Mouse (Mus musculus) heart, embryonic 16.5 days (tissue): Measurements from ENCODE around the gene Rab8b. TPM values are rescaled to one million over a fixed set of nuclear protein-coding genes. Genes with fewer than 3 reads are reported as not detected.

ENCODE experiments used
- ATAC-seq: fragments of 200-750 bp; cut with Nextera tagmentation; replicated peaks from 2 replicates; pipeline ENCODE4 v1.8.0; 2017; ENCODE audit warnings: moderate number of reproducible peaks; ENCODE audit not compliant: insufficient read depth, low FRiP score; ENCODE audit errors: extremely low read depth
- H3K27ac ChIP-seq: fragments of 300-500 bp; sonication (generic); 2 replicates; pipeline ENCODE4 v1.5.1; 2014; ENCODE audit warnings: mild to moderate bottlenecking, low read length, control low read depth, moderate library complexity
- H3K27me3 ChIP-seq: fragments of 300-500 bp; sonication (generic); 2 replicates; pipeline ENCODE4 v1.6.1; 2014; ENCODE audit warnings: low read length, mixed read lengths; ENCODE audit not compliant: control insufficient read depth, insufficient read depth
- H3K36me3 ChIP-seq: fragments of 300-500 bp; sonication (generic); 2 replicates; pipeline ENCODE4 v1.6.1; 2014; ENCODE audit not compliant: control insufficient read depth, insufficient read depth
- H3K4me1 ChIP-seq: fragments of 300-500 bp; sonication (generic); 2 replicates; pipeline ENCODE4 v1.6.1; 2014; ENCODE audit warnings: low read length, mixed read lengths; ENCODE audit not compliant: control insufficient read depth, insufficient read depth
- H3K4me2 ChIP-seq: fragments of 300-500 bp; sonication (generic); 2 replicates; pipeline ENCODE4 v1.6.1; 2014; ENCODE audit warnings: low read depth, mild to moderate bottlenecking, control low read depth, low read length
- H3K4me3 ChIP-seq: fragments of 300-500 bp; sonication (generic); 2 replicates; pipeline ENCODE4 v1.5.1; 2014; ENCODE audit warnings: mild to moderate bottlenecking, control low read depth, low read length
- H3K9ac ChIP-seq: fragments of 300-500 bp; sonication (generic); 2 replicates; pipeline ENCODE4 v1.6.1; 2014; ENCODE audit warnings: low read length, control low read depth
- H3K9me3 ChIP-seq: fragments of 300-500 bp; sonication (generic); replicated peaks from 2 replicates; pipeline ENCODE4 v1.6.1; 2016; ENCODE audit warnings: low read length; ENCODE audit not compliant: control insufficient read depth
- WGBS: fragments of 180-500 bp; shearing (Covaris S2); extraction: QIAGEN DNeasy Blood & Tissue Kit; methylation state at CpG from one replicate; pipeline ENCODE4 v1.1.7; 2014; 5-methylcytosine and 5-hydroxymethylcytosine counted together
- polyA plus RNA-seq: library from polyadenylated mRNA; unstranded; fragments of >200 nt; fragmentation: Nextera tagmentation; extraction: Ambion mirVana; gene quantifications from 2 replicates; pipeline ENCODE4 v1.2.1, GENCODE M21; 2015

Gene Rab8b
- polyA plus RNA-seq, 1 experiment from 2014 or later = 17.6 TPM

- no peak overlapping the region for H3K27ac ChIP-seq
- peaks cover 3% of the 10 kb centered on the region; the same call in 1 of the 2 replicates for H3K9me3 ChIP-seq
- no peaks in the 10 kb centered on the region for H3K27me3 ChIP-seq
- no peaks in the 10 kb centered on the region for H3K36me3 ChIP-seq
- H3K9ac ChIP-seq = no peak overlapping the region
- ATAC-seq = no peak
- H3K4me3 ChIP-seq = no peak overlapping the region
- WGBS = 10% methylated on average over 6 of the region's 6 CpGs
- peaks cover 21% of the 10 kb centered on the region for H3K4me1 ChIP-seq
- H3K4me2 ChIP-seq = peak overlapping the region; percentile 82
These were observed 1.2 kb upstream of the Rab8b start for GRCm38 (mm10) chr9:66920488-66921279.

DNA sequence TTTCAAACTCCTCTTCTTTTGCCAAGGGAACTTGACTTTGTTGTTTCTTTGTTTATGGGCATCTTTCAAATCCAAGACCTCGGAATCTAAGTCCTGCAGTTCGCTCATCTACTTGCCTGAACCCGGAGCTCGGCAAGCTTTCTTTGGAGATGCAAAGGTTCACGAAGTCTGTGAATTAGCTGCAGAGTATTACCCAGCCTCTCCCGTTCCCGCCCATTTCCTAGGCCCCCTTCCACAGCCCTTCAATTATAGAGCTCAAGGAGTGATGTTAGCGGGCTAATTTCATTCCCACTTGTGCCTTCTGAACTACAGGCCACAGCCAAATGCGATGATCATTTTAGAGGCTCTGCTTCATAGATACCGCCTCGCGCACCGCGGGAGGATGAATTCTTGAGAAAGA, 494 bp upstream of the Rab8b start:
- Histone ChIP-seq H3K4me2 (peak overlapping the region; percentile 82), H3K9me3 (peaks cover 3% of the 10 kb centered on the region; the same call in 1 of the 2 replicates), H3K9ac (peak overlapping the region; percentile 69), H3K27me3 (no peaks in the 10 kb centered on the region), H3K36me3 (no peaks in the 10 kb centered on the region), H3K27ac (peak overlapping the region; percentile 17), H3K4me1 (peaks cover 24% of the 10 kb centered on the region), H3K4me3 (peak overlapping the region; percentile 99)
- WGBS = 1% methylated on average over 14 of the region's 14 CpGs
- ATAC-seq = peak; percentile 33

GRCm38 (mm10) chr9:66918672-66919330, 686 bp downstream of the Rab8b start:
- H3K36me3 ChIP-seq = no peaks in the 10 kb centered on the region
- peak overlapping the region; percentile 91 for H3K27ac ChIP-seq
- H3K4me2 ChIP-seq = peak overlapping the region; percentile 95
- peak overlapping the region; percentile 97 for H3K9ac ChIP-seq
- 3% methylated on average over 27 of the region's 27 CpGs for WGBS
- no peaks in the 10 kb centered on the region for H3K27me3 ChIP-seq
- H3K4me1 ChIP-seq = peaks cover 34% of the 10 kb centered on the region
- peaks cover 3% of the 10 kb centered on the region; the same call in 1 of the 2 replicates for H3K9me3 ChIP-seq
- peak overlapping the region; percentile 99 for H3K4me3 ChIP-seq
- no peak for ATAC-seq

GRCm38 (mm10) chr9:66917892-66918255, 1.6 kb downstream of the Rab8b start:
- no peak overlapping the region for H3K27ac ChIP-seq
- WGBS = 78% methylated on average over 1 of the region's 1 CpGs
- no peak overlapping the region for H3K9ac ChIP-seq
- H3K27me3 ChIP-seq = no peaks in the 10 kb centered on the region
- H3K4me1 ChIP-seq = peaks cover 34% of the 10 kb centered on the region
- H3K4me2 ChIP-seq = peak overlapping the region; percentile 95
- no peak overlapping the region for H3K4me3 ChIP-seq
- H3K36me3 ChIP-seq = no peaks in the 10 kb centered on the region
- H3K9me3 ChIP-seq = peaks cover 3% of the 10 kb centered on the region; the same call in 1 of the 2 replicates
- ATAC-seq = no peak

DNA sequence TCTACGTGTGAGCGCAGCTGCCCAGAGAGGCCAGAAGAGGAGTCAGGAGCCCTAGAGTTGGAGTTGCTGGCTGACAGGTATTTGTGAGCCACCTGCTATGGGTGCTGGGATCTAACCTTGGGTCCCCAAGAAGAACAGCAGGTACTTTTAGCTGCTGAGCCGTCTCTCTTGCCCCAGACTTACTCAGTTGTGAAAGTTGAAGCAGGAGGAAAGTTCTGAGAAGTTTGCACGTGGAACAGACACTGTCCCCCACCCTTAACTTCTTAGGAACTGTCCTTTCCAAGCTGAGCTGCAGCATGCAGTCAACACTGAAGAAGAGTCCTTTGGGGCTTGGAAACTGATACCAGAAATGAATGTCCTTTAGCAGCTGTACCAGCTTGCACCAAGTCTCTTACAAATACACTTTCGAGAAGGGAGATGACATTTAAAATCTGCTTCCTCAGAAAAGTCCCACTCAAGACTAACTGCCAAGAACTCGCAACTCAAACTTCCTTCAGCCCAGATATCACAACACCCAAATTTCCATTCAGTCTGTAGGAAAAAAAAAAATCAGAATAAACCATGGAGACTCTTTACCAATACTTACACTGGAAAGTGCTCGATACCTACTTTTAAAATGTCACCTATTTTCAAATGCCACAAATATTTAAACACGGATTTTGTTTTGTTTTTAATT, 2.1 kb downstream of the Rab8b start:
- H3K27ac ChIP-seq = peak overlapping the region; percentile 14; the same call in 1 of the 2 replicates
- H3K4me3 ChIP-seq = no peak overlapping the region
- peak overlapping the region; percentile 6; the same call in 1 of the 2 replicates for H3K4me2 ChIP-seq
- WGBS = 83% methylated on average over 8 of the region's 8 CpGs
- no peaks in the 10 kb centered on the region for H3K27me3 ChIP-seq
- no peak for ATAC-seq
- H3K9me3 ChIP-seq = peaks cover 3% of the 10 kb centered on the region; the same call in 1 of the 2 replicates
- H3K9ac ChIP-seq = no peak overlapping the region
- H3K4me1 ChIP-seq = peaks cover 34% of the 10 kb centered on the region
- H3K36me3 ChIP-seq = no peaks in the 10 kb centered on the region

GRCm38 (mm10) chr9:66915869-66916785, 3.4 kb downstream of the Rab8b start:
- H3K27ac ChIP-seq = peak overlapping the region; percentile 52
- H3K4me3 ChIP-seq = no peak overlapping the region
- 51% methylated on average over 9 of the region's 9 CpGs for WGBS
- peaks cover 34% of the 10 kb centered on the region for H3K4me1 ChIP-seq
- H3K36me3 ChIP-seq = no peaks in the 10 kb centered on the region
- peak overlapping the region; percentile 33; the same call in 1 of the 2 replicates for H3K4me2 ChIP-seq
- no peak for ATAC-seq
- no peaks in the 10 kb centered on the region for H3K27me3 ChIP-seq
- no peaks in the 10 kb centered on the region for H3K9me3 ChIP-seq
- no peak overlapping the region for H3K9ac ChIP-seq

GRCm38 (mm10) chr9:66915401-66915800, 4.1 kb downstream of the Rab8b start:
- H3K9ac ChIP-seq = no peak overlapping the region
- H3K4me3 ChIP-seq = no peak overlapping the region
- H3K27me3 ChIP-seq = no peaks in the 10 kb centered on the region
- no peak for ATAC-seq
- H3K36me3 ChIP-seq = no peaks in the 10 kb centered on the region
- 66% methylated on average over 5 of the region's 5 CpGs for WGBS
- peaks cover 34% of the 10 kb centered on the region for H3K4me1 ChIP-seq
- peak overlapping the region; percentile 1; the same call in 1 of the 2 replicates for H3K27ac ChIP-seq
- peak overlapping the region; percentile 7 for H3K4me2 ChIP-seq
- no peaks in the 10 kb centered on the region for H3K9me3 ChIP-seq

DNA sequence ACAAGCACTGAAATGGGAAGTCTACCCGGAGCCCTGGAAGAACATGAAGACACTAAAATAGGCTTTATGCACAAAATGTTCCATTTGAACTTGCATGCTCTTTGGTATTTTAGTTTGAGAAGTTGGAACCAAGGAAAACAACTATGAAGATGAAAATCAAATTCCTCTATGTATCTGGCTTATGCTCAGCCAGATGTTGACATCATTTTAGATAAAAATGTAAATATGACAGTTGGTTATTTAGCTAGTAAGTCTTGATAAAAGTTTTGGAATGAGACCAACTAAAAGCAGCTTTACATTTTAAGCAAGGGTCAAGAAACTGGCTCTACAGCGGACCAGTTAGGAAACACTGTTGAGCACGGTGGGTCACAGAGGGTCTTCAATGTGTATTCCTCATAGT, 4.9 kb downstream of the Rab8b start:
- Histone ChIP-seq H3K9ac (no peak overlapping the region), H3K4me3 (no peak overlapping the region), H3K4me2 (no peak overlapping the region), H3K36me3 (no peaks in the 10 kb centered on the region), H3K27me3 (no peaks in the 10 kb centered on the region), H3K27ac (peak overlapping the region; percentile 16; the same call in 1 of the 2 replicates), H3K4me1 (peaks cover 35% of the 10 kb centered on the region), H3K9me3 (no peaks in the 10 kb centered on the region)
- WGBS = 76% methylated on average over 3 of the region's 3 CpGs
- ATAC-seq = no peak
